Mouse (Mus musculus) frontal cortex, postnatal 36 days (tissue): Measurements from ENCODE around the gene BC053393.
"Not testable (repeated sequence)": the region's sequence is repeated elsewhere in the genome, so short reads cannot be mapped to it uniquely, and the experiment has no call there.

Source experiments
- DNase-seq, 2 experiments: peaks; one replicate each; pipeline ENCODE4 v3.0.0; 2022; ENCODE audit warnings: low spot score in 2 of 2

Gene BC053393

DNA sequence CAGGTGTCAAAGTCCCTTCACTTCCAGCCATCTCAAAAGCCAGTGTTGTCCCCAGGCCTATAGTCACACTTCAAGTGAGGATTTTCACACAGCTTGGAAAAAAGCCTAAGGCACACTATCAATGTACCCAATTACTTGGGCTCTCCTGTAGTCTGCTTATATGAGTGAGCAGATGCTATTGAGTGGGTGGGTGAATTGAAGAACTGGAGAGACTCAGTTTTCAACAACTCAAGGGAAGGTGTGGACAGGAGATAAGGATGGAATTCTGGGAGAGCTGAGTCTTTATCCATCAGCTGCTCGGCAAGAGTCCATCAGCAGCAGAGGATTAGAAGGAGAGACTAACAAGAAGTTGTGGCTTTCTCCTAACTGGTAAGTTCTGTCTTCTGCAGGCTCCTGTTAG is at the start of gene BC053393:
Gene BC053393, plus strand, starts transcription at position 210 of the 400 bp plus-strand sequence.
- DNase-seq, result peak; percentile 3 to 33

DNA sequence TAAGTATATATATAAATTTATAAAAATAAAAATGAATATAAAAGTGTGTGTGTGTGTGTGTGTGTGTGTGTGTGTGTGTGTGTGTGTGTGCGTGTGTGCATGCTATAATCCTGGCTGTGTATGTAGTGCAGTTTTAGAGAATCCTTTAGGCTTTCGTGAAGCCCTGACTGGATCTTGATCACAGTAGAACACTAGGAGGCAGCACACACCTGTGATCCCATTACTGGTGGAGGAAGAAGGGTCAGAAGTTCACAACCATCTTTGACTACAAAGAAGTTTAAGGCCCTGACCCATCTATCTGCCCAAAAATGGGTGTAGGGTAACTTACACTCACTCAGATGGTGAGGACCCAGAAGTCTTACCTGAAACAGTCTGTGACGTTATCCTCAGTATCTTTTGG is 48.6 kb upstream of the BC053393 start:
- no peak for DNase-seq

- no peak for DNase-seq
Measured at GRCm38 (mm10) chr11:46523912-46524311, 47.4 kb upstream of the BC053393 start, which contains the start of gene Gm12169. Gene Gm12169 (plus strand): TSS chr11:46524212.

- DNase-seq, result no peak
Measured at GRCm38 (mm10) chr11:46530149-46530548, 41.2 kb upstream of the BC053393 start.

- no peak for DNase-seq
Measured at GRCm38 (mm10) chr11:46536978-46537377, 34.4 kb upstream of the BC053393 start.

- DNase-seq, result no peak
Measured at GRCm38 (mm10) chr11:46543530-46543929, 27.8 kb upstream of the BC053393 start.

GRCm38 (mm10) chr11:46549721-46550120 is 21.6 kb upstream of the BC053393 start:
- DNase-seq, result no peak

DNA sequence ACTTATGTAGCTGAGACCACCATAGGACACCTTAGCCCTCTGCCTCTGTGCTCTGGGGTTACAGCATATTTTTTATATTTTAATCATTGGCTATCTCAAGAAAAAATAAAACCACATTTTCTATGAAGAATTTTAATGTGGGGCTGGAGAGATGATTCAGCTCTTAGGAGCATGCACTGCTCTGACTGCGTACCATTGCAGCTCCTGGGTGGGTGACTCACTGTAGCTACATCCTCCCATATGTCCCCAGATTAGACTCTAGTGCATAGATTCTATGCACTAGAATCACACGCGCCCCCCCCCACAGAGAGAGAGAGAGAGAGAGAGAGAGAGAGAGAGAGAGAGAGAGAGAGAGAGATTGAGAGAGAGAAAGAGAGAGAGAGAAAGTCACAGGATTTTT is 18.6 kb upstream of the BC053393 start:
- peak in 1 of 2 experiments; percentile 7 for DNase-seq

- no peak for DNase-seq
Measured at GRCm38 (mm10) chr11:46561096-46561495, 10.2 kb upstream of the BC053393 start.

DNA sequence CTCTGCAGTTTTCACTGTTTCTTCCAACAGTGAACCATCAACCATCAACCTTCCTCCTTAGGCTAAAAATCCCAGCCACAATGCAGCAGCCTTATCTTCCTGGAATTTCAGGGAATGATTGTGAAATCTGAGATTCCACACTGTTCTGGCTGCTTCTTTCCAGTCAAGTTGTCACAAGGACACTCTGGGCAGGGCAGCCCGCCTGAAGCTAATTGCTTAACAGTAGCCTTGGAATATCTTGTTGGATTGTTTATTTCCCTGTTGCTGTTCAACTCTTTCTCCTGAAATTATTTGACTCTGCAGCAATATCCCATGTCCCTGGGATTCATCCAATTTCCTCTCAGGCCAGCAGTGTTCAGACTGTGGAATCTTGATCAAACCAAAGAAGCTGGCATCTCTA is 6.7 kb upstream of the BC053393 start:
- no peak for DNase-seq

- DNase-seq, result no peak
Measured at GRCm38 (mm10) chr11:46565967-46566366, 5.4 kb upstream of the BC053393 start.

GRCm38 (mm10) chr11:46569107-46569506 is 2.2 kb upstream of the BC053393 start:
- no peak for DNase-seq

DNA sequence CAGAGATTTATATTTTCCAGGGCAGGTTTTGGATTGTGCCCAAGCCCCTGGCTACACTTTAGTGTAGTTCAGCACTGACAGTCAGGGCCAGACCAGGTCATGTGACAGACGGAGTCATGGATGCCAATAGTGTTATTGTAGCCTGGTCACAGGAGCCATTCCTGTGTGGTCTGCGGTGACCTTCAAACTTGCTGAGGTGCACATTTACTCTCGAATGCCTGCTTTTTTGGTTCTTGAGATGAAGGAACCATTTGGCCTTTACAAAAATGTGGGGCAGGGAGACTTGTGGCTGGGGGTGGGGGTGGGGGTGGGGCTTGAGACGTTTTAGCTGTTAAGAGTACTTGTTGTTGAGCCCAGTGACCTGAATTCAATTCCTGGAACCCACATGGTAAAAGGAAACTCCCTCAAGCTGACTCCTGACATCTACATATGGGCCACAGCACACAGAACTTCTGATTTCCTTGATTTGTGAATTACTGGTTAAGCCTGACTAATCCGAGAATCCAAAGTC is 7.5 kb downstream of the BC053393 start:
- no peak for DNase-seq

DNA sequence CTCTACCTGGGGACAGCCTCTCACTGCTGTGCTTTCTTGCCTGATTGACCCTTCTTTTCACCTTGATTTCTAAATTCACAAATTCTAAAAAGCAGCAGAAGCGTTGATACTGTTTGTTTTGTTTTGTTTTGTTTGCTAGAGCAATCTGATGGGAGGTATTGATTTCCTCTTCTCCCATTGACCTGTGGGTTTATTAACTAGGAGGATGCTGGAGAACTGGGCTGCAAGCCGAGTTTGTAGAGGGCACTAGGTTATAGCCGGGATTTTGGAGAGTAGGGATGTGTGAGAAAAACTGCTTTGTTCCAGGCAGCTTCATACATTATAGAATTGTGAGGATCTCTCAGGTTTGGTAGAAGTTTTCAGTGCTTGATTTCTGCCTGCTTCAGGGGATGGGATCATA is 9.1 kb downstream of the BC053393 start:
- DNase-seq, result no peak

DNA sequence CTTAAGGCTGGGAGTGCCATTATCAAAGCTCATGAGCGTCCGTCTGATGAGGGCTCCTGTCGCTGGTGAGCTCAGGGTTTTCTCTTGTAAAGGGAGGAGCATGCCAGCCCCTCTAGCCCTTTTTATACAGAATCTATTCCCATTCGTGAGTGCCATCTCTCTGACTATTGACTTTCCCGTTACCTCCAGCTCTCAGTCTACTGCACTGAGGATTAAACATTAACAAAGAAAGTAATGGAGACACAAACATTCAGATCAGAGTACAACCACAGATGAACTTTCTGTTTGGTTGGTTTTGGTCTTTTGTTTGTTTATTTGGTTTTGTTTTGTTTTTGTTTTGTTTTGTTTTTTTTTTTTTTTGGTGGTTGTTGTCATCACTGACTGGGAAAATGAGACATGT is 11.4 kb downstream of the BC053393 start:
- no peak for DNase-seq

GRCm38 (mm10) chr11:46592416-46592815 is 21.1 kb downstream of the BC053393 start:
- DNase-seq, result no peak

DNA sequence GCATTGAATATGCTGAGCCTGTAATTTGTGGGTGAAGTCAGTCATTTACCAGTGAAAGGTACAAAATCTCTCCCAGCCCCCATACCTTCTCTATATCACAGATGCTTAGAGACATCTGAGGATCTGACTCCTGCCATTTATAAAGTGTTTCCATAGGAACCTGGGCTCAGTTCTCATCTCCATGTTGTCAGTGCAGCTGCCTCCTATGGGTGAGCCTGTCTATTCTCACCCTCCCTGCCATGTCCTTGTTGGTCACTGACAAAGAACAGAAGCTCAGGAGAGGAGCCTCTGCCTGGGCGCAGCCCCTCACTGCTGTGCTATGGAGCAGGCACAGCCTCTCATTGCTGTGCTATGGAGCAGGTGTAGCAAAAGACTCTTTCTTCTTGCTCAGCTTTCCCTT is 48.6 kb downstream of the BC053393 start:
- DNase-seq, result no peak

DNA sequence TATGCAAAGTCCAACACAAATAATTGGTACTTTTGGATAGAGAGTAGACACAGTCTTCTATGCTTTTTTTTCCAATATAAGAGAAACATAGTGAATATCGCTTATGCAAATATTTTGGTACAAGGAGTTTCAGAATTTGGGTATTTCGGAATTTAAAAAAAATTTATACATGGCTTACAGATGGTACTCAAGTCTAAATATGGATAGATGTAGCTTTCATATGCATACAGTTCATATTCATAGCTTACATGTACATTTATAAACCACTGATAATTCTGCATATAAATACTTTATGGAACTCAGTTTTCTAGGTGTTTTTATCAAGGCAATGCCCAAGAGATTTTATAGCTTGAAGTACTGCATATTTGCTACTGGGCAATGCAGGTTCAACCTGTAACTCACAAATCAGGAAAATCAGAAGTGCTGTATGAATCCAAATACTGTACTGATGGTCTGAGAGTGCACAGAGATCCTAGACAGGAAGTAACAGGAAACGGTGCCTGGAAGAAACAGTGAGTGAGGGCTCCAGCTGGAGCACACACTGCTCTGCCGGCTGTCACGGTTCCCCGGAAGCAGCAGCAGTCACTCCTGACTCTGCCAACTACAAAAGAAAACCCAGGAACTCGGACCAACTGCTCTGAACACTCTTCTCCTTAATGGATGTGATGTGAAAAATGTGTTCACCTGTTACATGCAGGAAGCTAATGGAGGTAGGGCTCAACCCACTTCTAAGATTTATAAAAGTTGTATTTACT is 49.3 kb downstream of the BC053393 start:
- DNase-seq, result no peak

DNA sequence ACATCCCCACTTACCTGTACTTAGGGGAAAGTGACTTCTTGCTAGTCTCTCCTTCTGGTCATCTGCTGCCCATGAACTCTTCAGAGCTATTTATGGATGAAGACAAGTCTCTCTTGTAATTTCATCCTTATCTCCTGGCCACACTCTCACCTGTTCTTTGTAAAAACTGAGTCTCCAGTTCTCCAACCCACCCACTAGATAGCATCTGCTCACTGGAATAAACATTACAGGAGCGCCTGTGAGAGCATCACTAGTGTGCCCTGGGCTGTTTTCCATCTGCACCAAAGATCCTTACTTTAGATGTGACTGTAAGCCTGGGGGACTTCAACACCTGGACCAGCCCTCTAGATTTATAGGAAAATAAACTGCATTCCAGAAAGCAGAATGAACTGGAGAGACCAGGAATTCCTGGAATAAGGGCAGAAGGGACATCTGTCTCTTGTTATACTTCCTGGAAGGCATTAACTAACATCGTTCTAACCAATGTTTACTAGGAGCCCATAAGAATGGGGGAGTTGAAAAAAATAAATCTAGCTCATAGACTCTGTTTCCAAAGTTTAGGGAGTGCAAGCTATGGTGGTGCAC is 58.0 kb downstream of the BC053393 start, which contains the start of gene Dppa1:
Gene Dppa1, minus strand, starts transcription at position 51 of the 585 bp plus-strand sequence.
- DNase-seq, result no peak

DNA sequence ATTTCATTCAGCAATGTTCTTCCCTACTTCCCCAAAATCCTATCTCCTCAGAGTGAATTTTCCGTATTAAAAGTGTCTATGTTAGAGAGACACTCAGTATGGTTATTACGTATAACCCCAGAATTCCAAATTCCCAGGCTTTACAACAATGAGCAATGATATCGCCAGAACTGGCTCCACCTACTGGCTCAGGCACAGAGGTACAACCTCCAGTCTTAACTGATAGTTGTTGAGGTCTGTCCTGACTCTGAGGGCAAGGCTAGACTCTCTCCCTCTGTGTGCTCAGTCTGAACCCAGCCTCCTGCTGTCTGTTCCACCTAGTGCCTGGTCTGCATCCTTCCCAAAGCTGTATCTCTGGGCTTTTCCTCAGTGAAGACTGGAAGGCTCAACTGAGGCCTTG is 60.3 kb downstream of the BC053393 start:
- DNase-seq, result peak; percentile 21 to 41

DNA sequence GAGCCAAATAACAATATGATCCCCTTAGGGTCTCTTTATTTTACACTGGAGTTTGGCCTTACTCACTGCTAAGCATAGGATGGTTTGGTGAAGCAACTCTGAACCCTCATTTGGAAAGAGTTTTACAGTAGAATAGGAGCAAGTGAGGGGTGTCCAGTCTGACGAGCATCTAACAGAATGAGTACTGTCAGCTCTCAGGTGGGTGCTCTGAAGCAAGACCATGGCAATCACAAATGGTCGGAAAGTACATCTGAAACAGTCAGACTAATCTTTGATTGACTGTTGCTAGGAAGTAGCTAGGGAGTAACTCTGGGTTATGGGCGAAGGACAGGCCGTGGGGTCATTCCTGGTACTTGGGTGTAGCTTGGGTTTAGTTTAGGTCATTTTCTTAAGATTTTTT is 64.2 kb downstream of the BC053393 start:
- DNase-seq, result not testable (repeated sequence)

DNA sequence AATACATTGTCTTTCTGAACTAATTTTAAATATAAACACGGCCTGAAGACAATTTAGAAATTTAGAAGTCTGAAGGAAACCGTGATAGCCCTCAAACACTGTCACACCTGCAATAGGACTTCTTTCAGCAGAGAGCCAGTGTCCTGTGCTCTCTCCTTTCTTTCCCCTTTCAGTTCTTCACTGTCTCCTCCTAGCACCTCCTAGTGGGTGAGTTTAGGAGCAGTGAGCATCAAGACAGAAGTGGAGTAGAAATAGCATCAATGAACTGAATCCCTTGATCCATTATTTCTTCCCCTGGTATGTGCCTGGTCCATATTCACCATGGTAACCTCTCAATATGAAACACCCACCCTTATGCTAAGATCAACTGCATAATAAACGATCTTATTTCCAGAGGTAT is 65.2 kb downstream of the BC053393 start:
- no peak for DNase-seq
